Mouse (Mus musculus): ENCODE data around the gene Tmem182. TPM values are rescaled to one million over a fixed set of nuclear protein-coding genes. Genes with fewer than 3 reads are reported as not detected.
A peak's percentile ranks its signal among the peaks of the same experiment; 100 is the strongest.

Tmem182 gene
- polyA plus RNA-seq, 1 experiment from 2014 or later, result 5.1 TPM

GRCm38 (mm10) chr1:40783450-40783849 is 22.0 kb upstream of the Tmem182 start:
- no peak overlapping the region for H3K27ac ChIP-seq
- no peaks in the 10 kb centered on the region for H3K4me1 ChIP-seq
- DNase-seq (ENCODE audit: low spot score), result no peak
- peaks cover 2% of the 10 kb centered on the region; the same call in 1 of the 2 replicates for H3K9me3 ChIP-seq
- WGBS, result 88% methylated on average over 7 of the region's 7 CpGs
- H3K4me3 ChIP-seq, result no peak overlapping the region
- H3K36me3 ChIP-seq, result peaks cover 22% of the 10 kb centered on the region
- H3K27me3 ChIP-seq (ENCODE audit: insufficient read depth, poor library complexity, severe bottlenecking), result no peaks in the 10 kb centered on the region

GRCm38 (mm10) chr1:40784306-40784705 is 21.1 kb upstream of the Tmem182 start:
- Histone ChIP-seq H3K27me3 (ENCODE audit: insufficient read depth, poor library complexity, severe bottlenecking) (no peaks in the 10 kb centered on the region), H3K27ac (no peak overlapping the region), H3K4me1 (no peaks in the 10 kb centered on the region), H3K9me3 (no peaks in the 10 kb centered on the region), H3K4me3 (no peak overlapping the region), H3K36me3 (peaks cover 13% of the 10 kb centered on the region)
- DNase-seq (ENCODE audit: low spot score), result peak; percentile 57
- 84% methylated on average over 9 of the region's 9 CpGs for WGBS

- WGBS, result 87% methylated on average over 11 of the region's 11 CpGs
These were observed 19.4 kb upstream of the Tmem182 start for GRCm38 (mm10) chr1:40785876-40786445.

GRCm38 (mm10) chr1:40788956-40789355 is 16.4 kb upstream of the Tmem182 start:
- Histone ChIP-seq H3K27ac (no peak overlapping the region), H3K4me3 (no peak overlapping the region), H3K36me3 (no peaks in the 10 kb centered on the region), H3K9me3 (no peaks in the 10 kb centered on the region), H3K4me1 (peaks cover 5% of the 10 kb centered on the region; the same call in 1 of the 2 replicates), H3K27me3 (ENCODE audit: insufficient read depth, poor library complexity, severe bottlenecking) (no peaks in the 10 kb centered on the region)
- DNase-seq (ENCODE audit: low spot score), result no peak
- 79% methylated on average over 6 of the region's 6 CpGs for WGBS

More at GRCm38 (mm10) chr1:40785876-40786445, 19.4 kb upstream of the Tmem182 start:
- Histone ChIP-seq H3K9me3 (no peaks in the 10 kb centered on the region), H3K4me1 (peaks cover 5% of the 10 kb centered on the region; the same call in 1 of the 2 replicates), H3K27me3 (ENCODE audit: insufficient read depth, poor library complexity, severe bottlenecking) (no peaks in the 10 kb centered on the region), H3K27ac (no peak overlapping the region), H3K4me3 (no peak overlapping the region), H3K36me3 (no peaks in the 10 kb centered on the region)
- DNase-seq (ENCODE audit: low spot score), result peak; percentile 41

- 47% methylated on average over 5 of the region's 5 CpGs for WGBS
- H3K4me1 ChIP-seq, result peaks cover 5% of the 10 kb centered on the region; the same call in 1 of the 2 replicates
- H3K27me3 ChIP-seq (ENCODE audit: insufficient read depth, poor library complexity, severe bottlenecking), result no peaks in the 10 kb centered on the region
- DNase-seq (ENCODE audit: low spot score), result no peak
- no peaks in the 10 kb centered on the region for H3K36me3 ChIP-seq
- H3K9me3 ChIP-seq, result no peaks in the 10 kb centered on the region
- peak overlapping the region; percentile 81 for H3K4me3 ChIP-seq
- peak overlapping the region; percentile 84; the same call in 1 of the 2 replicates for H3K27ac ChIP-seq
These were observed 15.7 kb upstream of the Tmem182 start for GRCm38 (mm10) chr1:40789666-40790233.

- H3K27ac ChIP-seq, result peak within 1 kb of the TSS; percentile 84
- 5% methylated on average over 38 of the region's 38 CpGs for WGBS
- peak within 1 kb of the TSS; percentile 81 for H3K4me3 ChIP-seq
- peaks cover 5% of the 10 kb centered on the region; the same call in 1 of the 2 replicates for H3K4me1 ChIP-seq
- no peaks in the 10 kb centered on the region for H3K9me3 ChIP-seq
- DNase-seq (ENCODE audit: low spot score), result peak; percentile 95
- H3K27me3 ChIP-seq (ENCODE audit: insufficient read depth, poor library complexity, severe bottlenecking), result no peaks in the 10 kb centered on the region
- no peaks in the 10 kb centered on the region for H3K36me3 ChIP-seq
These were observed 14.9 kb upstream of the Tmem182 start, which contains the start of gene Mfsd9 for GRCm38 (mm10) chr1:40790324-40791141. Gene Mfsd9, minus strand, starts transcription at chr1:40790687.

DNA sequence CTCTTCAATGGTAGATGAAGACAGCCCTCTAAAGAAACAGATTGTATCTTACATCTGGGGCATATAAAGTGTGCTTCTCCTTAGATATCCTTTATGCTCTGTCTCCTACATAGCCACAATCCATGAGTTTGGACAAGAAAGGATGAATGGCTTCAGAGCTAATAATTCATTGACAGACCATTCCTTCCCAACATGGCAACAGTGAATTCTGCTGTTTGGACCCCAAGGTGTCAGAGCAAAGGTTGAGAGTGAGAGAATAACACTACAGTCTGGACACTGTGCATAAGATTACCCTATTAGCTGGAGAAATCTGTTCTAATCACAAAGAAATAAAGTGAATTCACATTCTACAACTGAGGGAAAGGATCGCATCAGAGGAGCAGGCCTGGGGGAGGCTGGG is 9.9 kb upstream of the Tmem182 start:
- Histone ChIP-seq H3K27ac (no peak overlapping the region), H3K9me3 (no peaks in the 10 kb centered on the region), H3K4me3 (no peak overlapping the region), H3K4me1 (no peaks in the 10 kb centered on the region), H3K27me3 (ENCODE audit: insufficient read depth, poor library complexity, severe bottlenecking) (no peaks in the 10 kb centered on the region), H3K36me3 (no peaks in the 10 kb centered on the region)
- no peak for DNase-seq (ENCODE audit: low spot score)
- 93% methylated on average over 1 of the region's 1 CpGs for WGBS

- Histone ChIP-seq H3K9me3 (no peaks in the 10 kb centered on the region), H3K4me1 (no peaks in the 10 kb centered on the region), H3K27me3 (ENCODE audit: insufficient read depth, poor library complexity, severe bottlenecking) (no peaks in the 10 kb centered on the region), H3K36me3 (no peaks in the 10 kb centered on the region), H3K4me3 (no peak overlapping the region), H3K27ac (no peak overlapping the region)
- 11% methylated on average over 5 of the region's 5 CpGs for WGBS
- peak; percentile 84 for DNase-seq (ENCODE audit: low spot score)
These were observed 8.1 kb upstream of the Tmem182 start for GRCm38 (mm10) chr1:40797348-40797747.

GRCm38 (mm10) chr1:40799121-40799520 is 6.3 kb upstream of the Tmem182 start:
- Histone ChIP-seq H3K4me3 (no peak overlapping the region), H3K4me1 (0 out of 2 replicates have a peak, but pooled peaks cover 4% of the 10 kb centered on the region), H3K27ac (no peak overlapping the region), H3K36me3 (no peaks in the 10 kb centered on the region), H3K27me3 (ENCODE audit: insufficient read depth, poor library complexity, severe bottlenecking) (no peaks in the 10 kb centered on the region), H3K9me3 (no peaks in the 10 kb centered on the region)
- WGBS, result 86% methylated on average over 8 of the region's 8 CpGs
- DNase-seq (ENCODE audit: low spot score), result no peak

DNA sequence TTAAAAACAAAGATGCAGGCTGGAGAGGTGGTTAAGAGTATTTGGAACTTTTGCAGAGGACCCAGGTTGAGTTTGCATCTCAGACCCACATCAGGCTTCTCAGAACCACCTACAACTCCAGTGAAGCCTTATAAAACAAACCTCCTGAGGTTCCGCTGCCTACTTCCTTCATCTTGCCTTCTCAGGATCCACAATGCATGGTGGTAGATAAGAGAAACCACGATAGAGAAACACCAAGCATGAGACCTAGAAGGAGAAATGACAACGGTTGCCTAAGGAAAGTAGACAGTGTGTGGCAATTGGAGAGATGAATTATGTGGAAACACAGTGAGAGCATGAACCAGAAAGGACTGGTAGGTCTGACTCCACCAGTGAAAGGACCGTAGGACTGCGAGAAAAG is 4.5 kb upstream of the Tmem182 start:
- WGBS, result 78% methylated on average over 5 of the region's 5 CpGs

DNA sequence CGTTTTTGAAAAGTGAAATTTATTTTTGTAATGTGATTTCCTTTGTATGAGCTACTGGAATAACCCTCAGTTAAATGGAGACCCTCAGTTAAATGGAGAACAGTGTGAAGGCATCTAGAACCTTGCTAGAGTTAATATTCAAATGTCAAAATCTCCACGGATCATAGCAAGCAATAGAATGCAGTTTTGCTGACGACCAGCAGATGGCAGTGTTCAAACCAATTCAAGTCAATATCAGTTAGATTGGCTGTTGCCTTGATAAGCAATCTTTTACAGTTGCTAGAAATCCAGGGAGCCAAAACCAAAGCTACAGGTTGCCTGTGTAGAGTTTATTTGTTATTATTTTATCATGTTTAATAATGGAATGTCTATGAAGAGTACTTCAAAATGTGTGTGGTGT is 2.6 kb upstream of the Tmem182 start:
- no peaks in the 10 kb centered on the region for H3K9me3 ChIP-seq
- H3K27ac ChIP-seq, result no peak overlapping the region
- 23% methylated on average over 3 of the region's 3 CpGs for WGBS
- DNase-seq (ENCODE audit: low spot score), result no peak
- no peaks in the 10 kb centered on the region for H3K36me3 ChIP-seq
- H3K27me3 ChIP-seq (ENCODE audit: insufficient read depth, poor library complexity, severe bottlenecking), result no peaks in the 10 kb centered on the region
- H3K4me1 ChIP-seq, result 0 out of 2 replicates have a peak, but pooled peaks cover 14% of the 10 kb centered on the region
- H3K4me3 ChIP-seq, result no peak overlapping the region

More for the DNA sequence above, 4.5 kb upstream of the Tmem182 start:
- H3K27ac ChIP-seq, result no peak overlapping the region
- DNase-seq (ENCODE audit: low spot score), result no peak
- no peak overlapping the region for H3K4me3 ChIP-seq
- 0 out of 2 replicates have a peak, but pooled peaks cover 12% of the 10 kb centered on the region for H3K4me1 ChIP-seq
- no peaks in the 10 kb centered on the region for H3K9me3 ChIP-seq
- H3K36me3 ChIP-seq, result no peaks in the 10 kb centered on the region
- H3K27me3 ChIP-seq (ENCODE audit: insufficient read depth, poor library complexity, severe bottlenecking), result no peaks in the 10 kb centered on the region

DNA sequence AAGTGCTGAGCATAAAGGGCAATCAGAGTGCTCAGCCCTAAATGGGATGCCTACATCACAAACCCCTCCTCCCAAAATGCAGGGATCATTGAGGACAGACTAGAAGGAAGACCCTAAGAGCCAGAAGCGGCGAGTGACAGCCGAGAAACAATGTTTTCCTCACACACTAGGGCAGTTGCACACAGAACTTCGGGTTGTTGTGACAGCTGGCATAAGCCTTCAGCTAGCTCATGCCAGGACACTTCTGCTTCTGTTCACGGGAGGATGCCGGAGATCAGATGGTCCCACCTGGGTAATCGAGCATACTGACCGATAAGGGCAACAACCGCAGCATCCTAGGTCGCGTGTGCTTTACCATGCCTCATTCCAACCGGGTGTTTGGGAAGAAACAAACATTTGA is 1.3 kb upstream of the Tmem182 start:
- H3K36me3 ChIP-seq, result no peaks in the 10 kb centered on the region
- H3K27ac ChIP-seq, result no peak overlapping the region; the same call in 1 of the 2 replicates
- H3K27me3 ChIP-seq (ENCODE audit: insufficient read depth, poor library complexity, severe bottlenecking), result no peaks in the 10 kb centered on the region
- H3K4me1 ChIP-seq, result 0 out of 2 replicates have a peak, but pooled peaks cover 14% of the 10 kb centered on the region
- H3K4me3 ChIP-seq, result no peak overlapping the region
- no peak for DNase-seq (ENCODE audit: low spot score)
- WGBS, result 90% methylated on average over 12 of the region's 12 CpGs
- H3K9me3 ChIP-seq, result no peaks in the 10 kb centered on the region

DNA sequence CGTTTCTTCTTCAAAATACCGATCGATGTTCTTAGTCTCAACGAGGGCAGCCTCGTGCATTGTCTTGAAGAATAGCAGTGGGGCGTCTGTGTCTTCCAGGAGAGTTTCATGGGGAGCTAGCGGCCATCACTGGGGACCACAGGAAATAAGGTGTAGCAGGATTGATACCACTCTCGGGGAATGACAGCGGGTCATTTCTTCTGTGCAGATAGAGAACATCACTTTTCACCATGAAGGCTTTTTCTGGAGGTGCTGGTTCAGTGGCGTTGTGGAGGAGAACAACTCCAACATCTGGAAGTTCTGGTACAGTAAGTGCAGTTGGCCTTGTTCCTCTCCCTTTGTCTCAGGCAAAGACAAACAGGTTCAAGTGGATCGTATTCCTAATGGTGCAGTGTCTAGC is 490 bp downstream of the Tmem182 start:
- H3K27ac ChIP-seq, result peak overlapping the region; percentile 85
- H3K9me3 ChIP-seq, result no peaks in the 10 kb centered on the region
- H3K36me3 ChIP-seq, result no peaks in the 10 kb centered on the region
- H3K4me3 ChIP-seq, result 0 out of 2 replicates have a peak overlapping the region, but pooled peaks have one; percentile 24
- no peaks in the 10 kb centered on the region for H3K27me3 ChIP-seq (ENCODE audit: insufficient read depth, poor library complexity, severe bottlenecking)
- 0 out of 2 replicates have a peak, but pooled peaks cover 14% of the 10 kb centered on the region for H3K4me1 ChIP-seq
- 83% methylated on average over 11 of the region's 11 CpGs for WGBS
- no peak for DNase-seq (ENCODE audit: low spot score)

All from heart, embryonic 10.5 days (tissue).